Mouse (Mus musculus): Measurements from ENCODE around the gene Rpl7l1.

Rpl7l1 gene

DNA sequence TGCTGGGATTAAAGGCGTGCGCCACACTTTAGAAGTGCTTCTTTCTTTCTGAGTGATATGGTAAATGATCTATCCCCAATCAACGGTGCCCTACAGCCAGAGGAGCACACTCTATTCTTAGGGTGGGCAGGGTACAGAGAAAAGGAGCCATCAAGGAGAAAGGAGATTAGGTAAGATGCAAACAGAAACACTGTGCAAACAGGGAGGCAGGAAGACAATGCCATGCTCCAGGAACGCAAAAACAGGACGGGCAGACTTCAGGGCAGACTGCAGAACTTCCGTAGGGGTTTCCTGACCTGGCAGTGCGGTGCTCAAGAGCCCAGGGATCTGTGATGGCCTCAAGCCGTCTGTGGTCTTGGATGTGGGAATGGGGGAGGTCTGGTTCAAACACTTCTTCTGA is 31.2 kb upstream of the Rpl7l1 start:
- Histone ChIP-seq H3K9me3 (ENCODE audit: low read length) (no peaks in the 10 kb centered on the region), H3K27me3 (ENCODE audit: insufficient read depth, low read length) (no peaks in the 10 kb centered on the region), H3K4me1 (replicated peaks; ENCODE audit: low read depth, low read length) (peaks cover 77% of the 10 kb centered on the region), H3K4me3 (replicated peaks; ENCODE audit: low read length) (peak overlapping the region; percentile 88), H3K36me3 (ENCODE audit: insufficient read depth, low read length) (peaks cover 37% of the 10 kb centered on the region)
- TF ChIP-seq POU5F1 (IDR thresholded peaks at IDR 0.05; ENCODE audit: borderline replicate concordance, low read length) (no peak), NANOG (IDR thresholded peaks at IDR 0.05; ENCODE audit: borderline replicate concordance, low read length) (no peak), CTCF (conservative IDR thresholded peaks at IDR 0.05; ENCODE audit: low read length) (no peak)

DNA sequence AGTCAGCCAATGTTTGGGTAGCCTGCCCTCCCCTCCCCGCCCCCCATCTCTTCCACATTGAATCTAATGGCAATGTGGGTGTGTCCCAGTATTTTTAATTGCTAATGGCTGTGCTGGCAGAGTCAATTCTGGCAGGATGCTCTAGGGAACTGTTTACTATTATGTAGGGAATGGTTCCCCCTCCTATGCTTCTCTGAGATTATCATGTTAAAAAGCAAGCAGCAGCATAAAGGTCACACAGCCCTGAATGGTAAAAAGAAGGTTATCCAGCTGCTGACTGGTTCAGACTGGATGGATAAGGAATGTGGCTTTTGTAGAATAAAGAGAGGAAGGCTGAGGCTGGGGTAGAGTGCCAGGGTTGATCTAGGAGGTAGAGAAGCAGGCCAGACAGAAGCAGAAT is 30.0 kb upstream of the Rpl7l1 start:
- TF ChIP-seq NANOG (IDR thresholded peaks at IDR 0.05; ENCODE audit: borderline replicate concordance, low read length) = peak; percentile 90
- TF ChIP-seq POU5F1 (IDR thresholded peaks at IDR 0.05; ENCODE audit: borderline replicate concordance, low read length) = peak; percentile 10; the same call in 1 of the 2 replicates
- no peak for TF ChIP-seq CTCF (conservative IDR thresholded peaks at IDR 0.05; ENCODE audit: low read length)
- peaks cover 77% of the 10 kb centered on the region for H3K4me1 ChIP-seq (replicated peaks; ENCODE audit: low read depth, low read length)
- no peaks in the 10 kb centered on the region for H3K27me3 ChIP-seq (ENCODE audit: insufficient read depth, low read length)
- H3K36me3 ChIP-seq (ENCODE audit: insufficient read depth, low read length) = peaks cover 49% of the 10 kb centered on the region
- H3K4me3 ChIP-seq (replicated peaks; ENCODE audit: low read length) = peak overlapping the region; percentile 88
- H3K9me3 ChIP-seq (ENCODE audit: low read length) = no peaks in the 10 kb centered on the region

DNA sequence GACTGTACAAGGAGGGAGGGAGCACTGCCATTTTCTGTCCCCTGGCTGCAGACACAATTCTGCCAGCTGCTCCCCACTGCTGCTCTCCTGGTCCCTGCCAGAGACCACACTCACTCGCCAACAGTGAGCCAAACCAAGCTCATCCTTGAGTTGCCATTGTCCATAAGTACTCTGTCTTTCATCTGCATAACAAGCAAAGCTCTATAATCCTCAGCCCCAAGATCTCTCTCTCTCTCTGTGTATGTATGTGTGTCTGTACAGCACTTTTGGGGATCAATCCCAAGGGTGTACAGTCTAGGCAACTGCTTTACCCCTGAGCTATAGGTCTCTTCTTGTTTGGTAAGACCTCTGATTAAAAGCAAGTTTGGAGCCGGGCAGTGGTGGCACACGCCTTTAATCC is 28.2 kb upstream of the Rpl7l1 start:
- H3K9me3 ChIP-seq (ENCODE audit: low read length) = no peaks in the 10 kb centered on the region
- peaks cover 78% of the 10 kb centered on the region for H3K4me1 ChIP-seq (replicated peaks; ENCODE audit: low read depth, low read length)
- peak; percentile 66 for TF ChIP-seq NANOG (IDR thresholded peaks at IDR 0.05; ENCODE audit: borderline replicate concordance, low read length)
- no peak for TF ChIP-seq CTCF (conservative IDR thresholded peaks at IDR 0.05; ENCODE audit: low read length)
- peak; percentile 84; the same call in 1 of the 2 replicates for TF ChIP-seq POU5F1 (IDR thresholded peaks at IDR 0.05; ENCODE audit: borderline replicate concordance, low read length)
- H3K36me3 ChIP-seq (ENCODE audit: insufficient read depth, low read length) = peaks cover 62% of the 10 kb centered on the region
- H3K27me3 ChIP-seq (ENCODE audit: insufficient read depth, low read length) = no peaks in the 10 kb centered on the region
- peak overlapping the region; percentile 88 for H3K4me3 ChIP-seq (replicated peaks; ENCODE audit: low read length)

DNA sequence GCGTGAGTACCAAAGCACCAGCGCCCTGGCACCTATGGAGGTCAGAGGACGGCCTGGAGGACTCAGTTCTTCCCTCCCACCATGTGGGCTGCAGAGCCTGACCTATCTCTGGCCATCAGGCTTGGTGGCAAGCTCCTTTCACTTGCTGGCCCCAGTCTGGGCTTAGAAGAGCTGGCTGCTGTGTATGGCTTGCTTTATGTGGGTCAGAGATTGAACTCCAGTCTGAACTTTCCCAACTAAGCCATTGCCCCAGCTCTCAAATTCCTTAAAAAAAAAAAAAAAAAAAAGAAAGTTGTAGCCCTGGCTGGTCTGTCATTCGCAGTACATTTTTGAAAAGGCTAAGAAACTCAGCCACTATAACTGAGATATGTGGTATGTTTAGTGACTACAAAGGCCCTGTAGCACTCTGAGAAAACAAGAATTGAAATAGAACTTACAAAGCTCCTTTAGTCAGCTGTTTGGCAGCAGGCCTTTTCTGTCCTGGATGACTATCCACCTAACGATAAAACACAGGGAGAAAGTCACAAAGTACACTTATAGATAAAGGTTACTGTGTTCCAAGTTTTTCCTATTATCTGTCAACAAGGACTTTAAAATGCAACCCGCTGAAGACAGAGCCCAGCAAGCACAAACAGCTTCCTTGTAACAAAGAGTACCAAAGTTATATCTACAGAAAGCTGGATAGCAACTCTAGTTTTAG is 26.8 kb upstream of the Rpl7l1 start:
- TF ChIP-seq POU5F1 (IDR thresholded peaks at IDR 0.05; ENCODE audit: borderline replicate concordance, low read length) = no peak
- TF ChIP-seq CTCF (conservative IDR thresholded peaks at IDR 0.05; ENCODE audit: low read length) = no peak
- TF ChIP-seq NANOG (IDR thresholded peaks at IDR 0.05; ENCODE audit: borderline replicate concordance, low read length) = no peak
- Histone ChIP-seq H3K27me3 (ENCODE audit: insufficient read depth, low read length) (no peaks in the 10 kb centered on the region), H3K4me1 (replicated peaks; ENCODE audit: low read depth, low read length) (peaks cover 77% of the 10 kb centered on the region), H3K9me3 (ENCODE audit: low read length) (no peaks in the 10 kb centered on the region), H3K4me3 (replicated peaks; ENCODE audit: low read length) (peak overlapping the region; percentile 88), H3K36me3 (ENCODE audit: insufficient read depth, low read length) (peaks cover 74% of the 10 kb centered on the region)

DNA sequence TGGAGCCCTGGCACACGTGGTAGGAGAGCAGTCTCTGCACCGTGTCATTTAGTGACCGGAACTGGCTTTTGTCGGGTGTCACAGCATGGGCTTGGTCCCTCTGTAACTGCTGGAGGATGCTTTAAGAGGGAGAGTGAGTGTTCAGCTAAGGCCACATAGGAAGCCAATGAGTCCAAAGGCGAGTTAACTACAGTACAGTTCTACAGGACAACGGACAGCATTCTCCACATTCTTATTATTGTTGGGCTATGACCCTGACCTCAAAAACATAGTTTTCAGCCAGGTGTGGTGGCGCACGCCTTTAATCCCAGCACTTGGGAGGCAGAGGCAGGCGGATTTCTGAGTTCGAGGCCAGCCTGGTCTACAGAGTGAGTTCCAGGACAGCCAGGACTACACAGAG is 25.9 kb upstream of the Rpl7l1 start:
- TF ChIP-seq POU5F1 (IDR thresholded peaks at IDR 0.05; ENCODE audit: borderline replicate concordance, low read length) (no peak), CTCF (conservative IDR thresholded peaks at IDR 0.05; ENCODE audit: low read length) (no peak), NANOG (IDR thresholded peaks at IDR 0.05; ENCODE audit: borderline replicate concordance, low read length) (no peak)
- Histone ChIP-seq H3K36me3 (ENCODE audit: insufficient read depth, low read length) (peaks cover 79% of the 10 kb centered on the region), H3K4me1 (replicated peaks; ENCODE audit: low read depth, low read length) (peaks cover 77% of the 10 kb centered on the region), H3K4me3 (replicated peaks; ENCODE audit: low read length) (peak overlapping the region; percentile 88), H3K9me3 (ENCODE audit: low read length) (no peaks in the 10 kb centered on the region), H3K27me3 (ENCODE audit: insufficient read depth, low read length) (no peaks in the 10 kb centered on the region)

DNA sequence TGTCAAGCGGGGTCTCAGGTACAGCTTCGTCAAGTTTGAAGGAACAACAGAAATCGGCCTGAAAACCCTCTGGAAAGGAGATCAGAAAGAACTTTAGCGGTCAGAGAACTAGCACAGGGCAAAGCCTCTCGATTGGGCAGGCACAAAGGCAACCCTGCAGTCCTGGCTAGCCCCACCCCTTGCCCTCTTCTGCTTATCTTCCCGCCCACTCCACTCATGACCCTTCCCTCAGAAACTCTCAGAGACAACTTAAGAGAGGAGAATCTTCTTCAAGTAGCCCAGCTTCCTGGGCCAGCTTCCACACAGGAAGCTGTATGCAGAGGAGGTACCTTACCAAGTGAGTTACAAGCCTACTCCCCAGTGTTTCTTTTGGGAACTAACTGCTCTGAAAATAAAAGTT is 19.3 kb upstream of the Rpl7l1 start:
- H3K4me3 ChIP-seq (replicated peaks; ENCODE audit: low read length) = peak overlapping the region; percentile 84
- peaks cover 93% of the 10 kb centered on the region for H3K36me3 ChIP-seq (ENCODE audit: insufficient read depth, low read length)
- peaks cover 94% of the 10 kb centered on the region for H3K4me1 ChIP-seq (replicated peaks; ENCODE audit: low read depth, low read length)
- TF ChIP-seq POU5F1 (IDR thresholded peaks at IDR 0.05; ENCODE audit: borderline replicate concordance, low read length) (no peak), CTCF (conservative IDR thresholded peaks at IDR 0.05; ENCODE audit: low read length) (no peak), NANOG (IDR thresholded peaks at IDR 0.05; ENCODE audit: borderline replicate concordance, low read length) (no peak)
- no peaks in the 10 kb centered on the region for H3K27me3 ChIP-seq (ENCODE audit: insufficient read depth, low read length)
- H3K9me3 ChIP-seq (ENCODE audit: low read length) = no peaks in the 10 kb centered on the region

DNA sequence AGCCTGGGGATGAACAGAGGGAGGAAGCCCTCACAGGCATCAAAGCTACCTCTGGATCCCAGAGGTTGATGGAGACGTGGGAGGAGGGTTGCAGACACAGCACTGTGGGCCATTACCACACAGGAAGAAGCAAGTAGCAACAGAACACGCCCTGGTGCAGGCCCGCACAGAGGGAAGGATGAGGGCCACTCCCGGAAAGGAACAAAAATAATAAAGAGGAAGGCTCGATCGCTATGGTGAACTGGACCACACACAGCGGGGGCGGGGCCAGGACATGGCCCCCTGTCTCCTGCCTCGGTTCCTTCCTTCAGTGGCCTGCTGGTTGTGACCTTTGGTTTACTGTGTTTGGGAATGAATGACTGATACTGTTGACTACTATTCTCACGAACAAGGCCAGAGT is 17.2 kb upstream of the Rpl7l1 start:
- H3K4me3 ChIP-seq (replicated peaks; ENCODE audit: low read length) = peak overlapping the region; percentile 84

DNA sequence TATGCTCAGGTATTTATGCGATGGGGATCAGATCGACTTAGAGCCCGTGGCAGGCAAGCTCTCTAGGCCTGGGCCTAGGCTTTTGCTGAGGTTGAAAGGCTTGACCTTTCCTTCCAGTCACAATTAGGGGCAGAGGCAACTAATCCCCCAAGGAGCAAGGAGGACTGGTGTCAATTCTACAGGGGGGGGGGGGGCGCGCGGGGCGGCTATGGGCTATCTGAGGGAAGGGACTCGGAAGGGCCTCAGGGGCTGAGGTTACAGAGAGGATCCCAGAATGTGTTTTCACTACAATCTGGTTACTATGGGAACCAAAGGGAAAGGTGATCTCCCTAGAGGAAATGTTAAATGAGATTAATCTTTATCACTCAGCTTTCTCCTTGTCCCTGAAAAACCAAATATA is 14.9 kb upstream of the Rpl7l1 start:
- no peaks in the 10 kb centered on the region for H3K9me3 ChIP-seq (ENCODE audit: low read length)
- H3K4me3 ChIP-seq (replicated peaks; ENCODE audit: low read length) = peak overlapping the region; percentile 18
- no peak for TF ChIP-seq CTCF (conservative IDR thresholded peaks at IDR 0.05; ENCODE audit: low read length)
- TF ChIP-seq NANOG (IDR thresholded peaks at IDR 0.05; ENCODE audit: borderline replicate concordance, low read length) = no peak
- TF ChIP-seq POU5F1 (IDR thresholded peaks at IDR 0.05; ENCODE audit: borderline replicate concordance, low read length) = no peak
- H3K4me1 ChIP-seq (replicated peaks; ENCODE audit: low read depth, low read length) = peaks cover 94% of the 10 kb centered on the region
- H3K36me3 ChIP-seq (ENCODE audit: insufficient read depth, low read length) = peaks cover 52% of the 10 kb centered on the region
- H3K27me3 ChIP-seq (ENCODE audit: insufficient read depth, low read length) = no peaks in the 10 kb centered on the region

More for the DNA sequence above, 17.2 kb upstream of the Rpl7l1 start:
- no peaks in the 10 kb centered on the region for H3K27me3 ChIP-seq (ENCODE audit: insufficient read depth, low read length)
- TF ChIP-seq NANOG (IDR thresholded peaks at IDR 0.05; ENCODE audit: borderline replicate concordance, low read length) (no peak; the same call in 1 of the 2 replicates), CTCF (conservative IDR thresholded peaks at IDR 0.05; ENCODE audit: low read length) (no peak)
- peaks cover 74% of the 10 kb centered on the region for H3K36me3 ChIP-seq (ENCODE audit: insufficient read depth, low read length)
- H3K4me1 ChIP-seq (replicated peaks; ENCODE audit: low read depth, low read length) = peaks cover 93% of the 10 kb centered on the region
- H3K9me3 ChIP-seq (ENCODE audit: low read length) = no peaks in the 10 kb centered on the region

DNA sequence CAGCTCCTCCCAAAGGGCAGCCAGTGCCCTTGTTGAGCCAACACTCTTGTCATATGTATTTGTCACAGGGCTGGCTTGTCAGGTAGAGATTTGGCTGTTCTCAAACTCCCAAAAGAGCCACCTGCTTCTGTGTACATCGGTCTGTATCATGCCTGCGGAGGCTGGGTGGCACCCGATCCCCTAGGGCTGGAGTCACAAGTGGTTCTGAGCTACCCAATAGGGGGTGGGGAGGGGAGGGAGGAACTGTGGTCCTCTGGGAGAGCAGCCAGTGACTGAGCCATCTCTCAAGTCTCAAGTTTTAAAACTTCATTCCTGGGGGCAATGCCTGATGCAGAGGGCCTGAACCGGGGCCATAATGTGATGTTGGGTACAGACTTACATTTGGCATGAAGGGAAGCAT is 14.3 kb upstream of the Rpl7l1 start:
- Histone ChIP-seq H3K36me3 (ENCODE audit: insufficient read depth, low read length) (peaks cover 46% of the 10 kb centered on the region), H3K4me1 (replicated peaks; ENCODE audit: low read depth, low read length) (peaks cover 93% of the 10 kb centered on the region), H3K27me3 (ENCODE audit: insufficient read depth, low read length) (no peaks in the 10 kb centered on the region), H3K4me3 (replicated peaks; ENCODE audit: low read length) (peak overlapping the region; percentile 18; the same call in 1 of the 2 replicates), H3K9me3 (ENCODE audit: low read length) (no peaks in the 10 kb centered on the region)
- no peak for TF ChIP-seq POU5F1 (IDR thresholded peaks at IDR 0.05; ENCODE audit: borderline replicate concordance, low read length)
- no peak for TF ChIP-seq CTCF (conservative IDR thresholded peaks at IDR 0.05; ENCODE audit: low read length)
- TF ChIP-seq NANOG (IDR thresholded peaks at IDR 0.05; ENCODE audit: borderline replicate concordance, low read length) = no peak

All from E14TG2a.4 (cell line).